Mouse (Mus musculus) kidney, adult 10 weeks (tissue): Measurements from ENCODE around the gene Dbt. TPM values are rescaled to one million over a fixed set of nuclear protein-coding genes. Genes with fewer than 3 reads are reported as not detected.

Experiments
- polyA plus RNA-seq: library from polyadenylated mRNA; stranded (reverse); fragments of 350-450 nt; fragmentation: Illumina TruSeq; extraction: RNeasy Lipid Tissue Mini Kit (QIAGEN cat#74804); gene quantifications from one replicate; pipeline ENCODE4 v1.2.3, GENCODE M21; 2014; ENCODE audit warnings: low read depth, low replicate concordance

Dbt gene
- polyA plus RNA-seq, result 156 TPM

DNA sequence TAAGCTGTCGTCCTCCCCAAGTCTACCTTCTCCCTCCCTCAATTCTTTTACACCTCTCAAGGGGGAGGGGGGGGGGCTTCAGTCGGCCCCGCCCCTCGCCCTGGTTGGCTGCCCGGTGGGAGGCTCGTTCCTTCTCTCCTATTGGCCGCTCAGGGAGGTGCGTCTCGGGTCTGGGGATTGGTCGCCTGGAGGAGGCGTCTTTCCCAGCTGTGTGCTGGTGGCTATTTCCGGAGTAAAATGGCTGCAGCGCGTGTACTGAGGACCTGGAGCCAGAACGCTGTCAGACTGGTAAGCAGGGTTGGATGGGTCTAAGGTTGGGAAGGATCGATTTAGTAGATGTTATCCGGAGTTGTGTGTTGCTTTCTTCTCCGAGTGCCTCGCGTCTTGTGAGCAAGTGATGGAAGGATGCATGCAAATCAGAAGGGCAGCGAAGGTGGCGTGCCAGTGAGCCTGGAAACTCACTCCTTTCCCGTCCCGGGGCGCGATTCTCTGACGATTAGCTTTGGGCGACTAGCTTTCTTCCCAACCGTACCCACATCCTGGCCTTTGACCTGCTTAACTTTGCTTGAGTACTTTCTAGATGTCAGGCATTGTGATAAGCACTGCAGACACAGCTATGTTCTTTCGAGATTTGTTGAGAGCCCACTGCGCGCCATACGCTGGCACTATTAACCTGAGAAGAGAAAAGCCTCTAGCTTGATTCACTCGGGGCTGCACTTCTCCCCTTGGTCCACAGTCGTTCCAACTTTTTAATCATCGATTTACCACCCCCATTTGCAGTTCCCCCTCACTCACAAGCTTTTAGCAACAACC, at the start of gene Dbt:
Gene Dbt (plus strand): TSS at position 167 of the 813 bp plus-strand sequence.

DNA sequence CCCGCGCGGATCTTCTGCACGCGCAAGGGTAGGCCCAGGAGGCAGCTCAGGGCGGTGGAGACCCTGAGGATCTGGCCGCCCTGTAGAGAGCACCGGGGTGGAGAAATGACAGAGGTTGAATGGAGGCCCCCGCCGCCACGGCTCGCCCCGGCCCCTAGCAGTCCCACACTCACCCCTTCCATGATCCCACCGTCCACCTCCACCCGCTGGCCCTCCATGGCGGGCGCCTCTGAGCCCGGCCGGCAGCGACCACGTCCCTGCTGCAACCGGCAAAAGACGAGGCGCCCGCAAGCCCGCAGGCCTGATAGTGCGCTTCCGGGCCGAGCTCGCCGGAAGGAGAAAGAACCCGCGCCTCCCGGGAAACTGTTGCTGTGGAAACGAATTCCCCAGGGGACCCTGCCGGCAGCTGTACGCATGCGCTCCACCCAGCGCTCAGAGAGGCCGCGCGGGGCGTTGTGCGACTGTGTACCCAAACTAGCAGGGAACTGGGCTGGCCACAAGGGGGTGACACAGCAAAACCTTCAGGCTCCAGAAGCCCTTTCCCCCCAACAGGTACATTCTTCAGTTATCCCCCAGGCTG, 5.0 kb upstream of the Dbt start, which contains the start of gene Rtca:
Gene Rtca (minus strand): TSS at position 437 of the 580 bp plus-strand sequence.

GRCm38 (mm10) chr3:116562408-116563094, 49.7 kb downstream of the Dbt start, which contains the start of gene Lrrc39:
Gene Lrrc39, plus strand, starts transcription at chr3:116562973.

GRCm38 (mm10) chr3:116594728-116595602, 82.1 kb downstream of the Dbt start, which contains the start of gene Sass6:
Gene Sass6, plus strand, starts transcription at chr3:116594982.

Other genes starting within 250 kb of the Dbt start
- 18.8 TPM for gene Cdc14a, start 89.0 kb upstream of the Dbt start, polyA plus RNA-seq
- 56.2 TPM for gene Rtca, start 4.9 kb upstream of the Dbt start, polyA plus RNA-seq
- 0.16 TPM for gene Lrrc39, start 49.9 kb downstream of the Dbt start, polyA plus RNA-seq
- 2.8 TPM for gene Sass6, start 81.9 kb downstream of the Dbt start, polyA plus RNA-seq
- 11.9 TPM for gene Trmt13, start 101.5 kb downstream of the Dbt start, polyA plus RNA-seq
- 110 TPM for gene Mfsd14a, start 149.6 kb downstream of the Dbt start, polyA plus RNA-seq
- not detected for gene Gm43191, start 168.2 kb downstream of the Dbt start, polyA plus RNA-seq
- gene Slc35a3, start 199.8 kb downstream of the Dbt start, polyA plus RNA-seq, result 184 TPM